Mouse (Mus musculus): ENCODE data around the gene Ube2v1. TPM values are rescaled to one million over a fixed set of nuclear protein-coding genes. Genes with fewer than 3 reads are reported as not detected.

Gene Ube2v1
- polyA plus RNA-seq, 1 experiment from 2014 or later, result 393 TPM

- no peaks in the 10 kb centered on the region for H3K9me3 ChIP-seq (ENCODE audit: control insufficient read depth, low read length)
- H3K27me3 ChIP-seq (replicated peaks; ENCODE audit: control insufficient read depth, insufficient read depth, low read length), result no peaks in the 10 kb centered on the region
- H3K27ac ChIP-seq (ENCODE audit: low read depth, low read length), result no peak overlapping the region
- H3K4me2 ChIP-seq (ENCODE audit: low read length), result no peak overlapping the region
- 88% methylated on average over 6 of the region's 6 CpGs for WGBS
- peaks cover 3% of the 10 kb centered on the region; the same call in 1 of the 2 replicates for H3K36me3 ChIP-seq (ENCODE audit: control insufficient read depth, insufficient read depth, low read length)
- ATAC-seq, result no peak
- no peak overlapping the region for H3K9ac ChIP-seq (ENCODE audit: low read depth, low read length)
- no peaks in the 10 kb centered on the region for H3K4me1 ChIP-seq (ENCODE audit: control insufficient read depth, insufficient read depth, low read depth, low read length)
- H3K4me3 ChIP-seq (ENCODE audit: low read length), result no peak overlapping the region
These were observed 10.3 kb upstream of the Ube2v1 start for GRCm38 (mm10) chr2:167642164-167642563.

GRCm38 (mm10) chr2:167641337-167641736, 9.4 kb upstream of the Ube2v1 start:
- Histone ChIP-seq H3K36me3 (ENCODE audit: control insufficient read depth, insufficient read depth, low read length) (peaks cover 3% of the 10 kb centered on the region; the same call in 1 of the 2 replicates), H3K9me3 (ENCODE audit: control insufficient read depth, low read length) (no peaks in the 10 kb centered on the region), H3K27ac (ENCODE audit: low read depth, low read length) (no peak overlapping the region), H3K27me3 (replicated peaks; ENCODE audit: control insufficient read depth, insufficient read depth, low read length) (no peaks in the 10 kb centered on the region), H3K4me3 (ENCODE audit: low read length) (no peak overlapping the region), H3K4me2 (ENCODE audit: low read length) (no peak overlapping the region), H3K9ac (ENCODE audit: low read depth, low read length) (no peak overlapping the region), H3K4me1 (ENCODE audit: control insufficient read depth, insufficient read depth, low read depth, low read length) (no peaks in the 10 kb centered on the region)
- 57% methylated on average over 8 of the region's 8 CpGs for WGBS
- ATAC-seq, result no peak

GRCm38 (mm10) chr2:167640279-167640678, 8.4 kb upstream of the Ube2v1 start:
- no peaks in the 10 kb centered on the region for H3K27me3 ChIP-seq (replicated peaks; ENCODE audit: control insufficient read depth, insufficient read depth, low read length)
- H3K4me1 ChIP-seq (ENCODE audit: control insufficient read depth, insufficient read depth, low read depth, low read length), result no peaks in the 10 kb centered on the region
- H3K36me3 ChIP-seq (ENCODE audit: control insufficient read depth, insufficient read depth, low read length), result peaks cover 3% of the 10 kb centered on the region; the same call in 1 of the 2 replicates
- H3K27ac ChIP-seq (ENCODE audit: low read depth, low read length), result no peak overlapping the region
- no peak overlapping the region for H3K4me2 ChIP-seq (ENCODE audit: low read length)
- no peak overlapping the region for H3K4me3 ChIP-seq (ENCODE audit: low read length)
- H3K9me3 ChIP-seq (ENCODE audit: control insufficient read depth, low read length), result no peaks in the 10 kb centered on the region
- no peak for ATAC-seq
- WGBS, result 90% methylated on average over 3 of the region's 3 CpGs
- H3K9ac ChIP-seq (ENCODE audit: low read depth, low read length), result no peak overlapping the region

GRCm38 (mm10) chr2:167634865-167635512, 3.1 kb upstream of the Ube2v1 start:
- H3K27ac ChIP-seq (ENCODE audit: low read depth, low read length), result no peak overlapping the region

GRCm38 (mm10) chr2:167634338-167634770, 2.5 kb upstream of the Ube2v1 start:
- no peaks in the 10 kb centered on the region for H3K27me3 ChIP-seq (replicated peaks; ENCODE audit: control insufficient read depth, insufficient read depth, low read length)
- no peaks in the 10 kb centered on the region for H3K9me3 ChIP-seq (ENCODE audit: control insufficient read depth, low read length)
- under 1% methylated on average over 15 of the region's 15 CpGs for WGBS
- peaks cover 24% of the 10 kb centered on the region for H3K4me1 ChIP-seq (ENCODE audit: control insufficient read depth, insufficient read depth, low read depth, low read length)
- H3K9ac ChIP-seq (ENCODE audit: low read depth, low read length), result peak overlapping the region; percentile 61
- peak; percentile 66 for ATAC-seq
- H3K36me3 ChIP-seq (ENCODE audit: control insufficient read depth, insufficient read depth, low read length), result no peaks in the 10 kb centered on the region
- peak overlapping the region; percentile 68 for H3K4me2 ChIP-seq (ENCODE audit: low read length)
- peak overlapping the region; percentile 40 for H3K4me3 ChIP-seq (ENCODE audit: low read length)
- peak overlapping the region; percentile 70 for H3K27ac ChIP-seq (ENCODE audit: low read depth, low read length)

More at GRCm38 (mm10) chr2:167634865-167635512, 3.1 kb upstream of the Ube2v1 start:
- peaks cover 18% of the 10 kb centered on the region for H3K4me1 ChIP-seq (ENCODE audit: control insufficient read depth, insufficient read depth, low read depth, low read length)
- 77% methylated on average over 7 of the region's 7 CpGs for WGBS
- H3K9ac ChIP-seq (ENCODE audit: low read depth, low read length), result no peak overlapping the region
- no peaks in the 10 kb centered on the region for H3K27me3 ChIP-seq (replicated peaks; ENCODE audit: control insufficient read depth, insufficient read depth, low read length)
- H3K4me2 ChIP-seq (ENCODE audit: low read length), result peak overlapping the region; percentile 68
- peak overlapping the region; percentile 40 for H3K4me3 ChIP-seq (ENCODE audit: low read length)
- H3K36me3 ChIP-seq (ENCODE audit: control insufficient read depth, insufficient read depth, low read length), result no peaks in the 10 kb centered on the region
- ATAC-seq, result no peak
- H3K9me3 ChIP-seq (ENCODE audit: control insufficient read depth, low read length), result no peaks in the 10 kb centered on the region

- Histone ChIP-seq H3K4me3 (ENCODE audit: low read length) (no peak overlapping the region), H3K4me2 (ENCODE audit: low read length) (no peak overlapping the region), H3K36me3 (ENCODE audit: control insufficient read depth, insufficient read depth, low read length) (no peaks in the 10 kb centered on the region), H3K4me1 (ENCODE audit: control insufficient read depth, insufficient read depth, low read depth, low read length) (peaks cover 32% of the 10 kb centered on the region), H3K27ac (ENCODE audit: low read depth, low read length) (no peak overlapping the region), H3K9ac (ENCODE audit: low read depth, low read length) (no peak overlapping the region), H3K27me3 (replicated peaks; ENCODE audit: control insufficient read depth, insufficient read depth, low read length) (no peaks in the 10 kb centered on the region), H3K9me3 (ENCODE audit: control insufficient read depth, low read length) (no peaks in the 10 kb centered on the region)
- no peak for ATAC-seq
- 88% methylated on average over 6 of the region's 6 CpGs for WGBS
These were observed 1.6 kb upstream of the Ube2v1 start for GRCm38 (mm10) chr2:167633537-167633872.

GRCm38 (mm10) chr2:167632731-167633536, 1.0 kb upstream of the Ube2v1 start:
- H3K9me3 ChIP-seq (ENCODE audit: control insufficient read depth, low read length), result no peaks in the 10 kb centered on the region
- H3K9ac ChIP-seq (ENCODE audit: low read depth, low read length), result peak overlapping the region; percentile 76
- H3K36me3 ChIP-seq (ENCODE audit: control insufficient read depth, insufficient read depth, low read length), result no peaks in the 10 kb centered on the region
- peak overlapping the region; percentile 78 for H3K4me2 ChIP-seq (ENCODE audit: low read length)
- peak overlapping the region; percentile 79 for H3K4me3 ChIP-seq (ENCODE audit: low read length)
- peaks cover 33% of the 10 kb centered on the region for H3K4me1 ChIP-seq (ENCODE audit: control insufficient read depth, insufficient read depth, low read depth, low read length)
- WGBS, result 84% methylated on average over 12 of the region's 12 CpGs
- ATAC-seq, result no peak
- no peaks in the 10 kb centered on the region for H3K27me3 ChIP-seq (replicated peaks; ENCODE audit: control insufficient read depth, insufficient read depth, low read length)
- H3K27ac ChIP-seq (ENCODE audit: low read depth, low read length), result peak overlapping the region; percentile 83

- H3K4me2 ChIP-seq (ENCODE audit: low read length), result peak overlapping the region; percentile 91
- peak; percentile 13 for ATAC-seq
- no peaks in the 10 kb centered on the region for H3K9me3 ChIP-seq (ENCODE audit: control insufficient read depth, low read length)
- H3K27me3 ChIP-seq (replicated peaks; ENCODE audit: control insufficient read depth, insufficient read depth, low read length), result no peaks in the 10 kb centered on the region
- peak overlapping the region; percentile 79 for H3K4me3 ChIP-seq (ENCODE audit: low read length)
- H3K4me1 ChIP-seq (ENCODE audit: control insufficient read depth, insufficient read depth, low read depth, low read length), result peaks cover 33% of the 10 kb centered on the region
- peak overlapping the region; percentile 93 for H3K27ac ChIP-seq (ENCODE audit: low read depth, low read length)
- peak overlapping the region; percentile 90 for H3K9ac ChIP-seq (ENCODE audit: low read depth, low read length)
- under 1% methylated on average over 31 of the region's 31 CpGs for WGBS
- no peaks in the 10 kb centered on the region for H3K36me3 ChIP-seq (ENCODE audit: control insufficient read depth, insufficient read depth, low read length)
These were observed 709 bp downstream of the Ube2v1 start for GRCm38 (mm10) chr2:167631181-167631590.

- Histone ChIP-seq H3K4me1 (ENCODE audit: control insufficient read depth, insufficient read depth, low read depth, low read length) (peaks cover 37% of the 10 kb centered on the region), H3K4me2 (ENCODE audit: low read length) (peak overlapping the region; percentile 91), H3K9me3 (ENCODE audit: control insufficient read depth, low read length) (no peaks in the 10 kb centered on the region), H3K4me3 (ENCODE audit: low read length) (peak overlapping the region; percentile 79), H3K27me3 (replicated peaks; ENCODE audit: control insufficient read depth, insufficient read depth, low read length) (no peaks in the 10 kb centered on the region), H3K9ac (ENCODE audit: low read depth, low read length) (peak overlapping the region; percentile 90), H3K36me3 (ENCODE audit: control insufficient read depth, insufficient read depth, low read length) (no peaks in the 10 kb centered on the region), H3K27ac (ENCODE audit: low read depth, low read length) (no peak overlapping the region)
- WGBS, result 80% methylated on average over 5 of the region's 5 CpGs
- no peak for ATAC-seq
These were observed 1.5 kb downstream of the Ube2v1 start for GRCm38 (mm10) chr2:167630421-167630820.

Data from hindbrain, embryonic 16.5 days (tissue).